Mouse (Mus musculus): ENCODE measurements around the gene Gtf2h4. TPM values are rescaled to one million over a fixed set of nuclear protein-coding genes. Genes with fewer than 3 reads are reported as not detected.

The Gtf2h4 gene
- polyA plus RNA-seq, 1 experiment from 2014 or later: 45.7 TPM

DNA sequence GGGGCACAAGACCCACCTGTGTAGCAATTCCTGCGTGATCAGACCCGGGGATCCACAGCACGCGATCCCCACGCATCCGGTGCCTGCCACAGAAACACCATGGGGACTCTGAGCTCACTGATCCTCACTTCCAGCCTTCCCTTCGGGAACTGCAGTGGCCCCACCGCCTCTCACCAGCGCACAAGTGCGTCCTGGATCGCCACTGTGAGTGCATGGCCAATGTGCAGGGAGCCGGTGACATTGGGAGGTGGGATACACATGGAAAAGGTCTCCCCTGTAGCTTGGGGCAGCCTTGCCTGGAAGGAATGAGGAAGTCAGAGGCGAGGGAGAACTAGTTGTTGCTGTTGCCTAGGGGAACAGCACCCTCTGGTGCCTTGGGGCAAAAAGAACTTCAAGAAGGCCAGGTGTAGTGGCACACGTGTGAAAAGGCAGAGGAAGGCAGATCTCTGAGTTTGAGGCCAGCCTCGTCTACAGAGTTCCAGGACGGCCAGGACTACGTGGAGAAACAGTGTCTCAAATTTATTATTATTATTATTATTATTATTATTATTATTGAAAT, 7.5 kb downstream of the Gtf2h4 start:
- no peak for DNase-seq (ENCODE audit: low spot score)
- peaks cover 61% of the 10 kb centered on the region for H3K36me3 ChIP-seq

DNA sequence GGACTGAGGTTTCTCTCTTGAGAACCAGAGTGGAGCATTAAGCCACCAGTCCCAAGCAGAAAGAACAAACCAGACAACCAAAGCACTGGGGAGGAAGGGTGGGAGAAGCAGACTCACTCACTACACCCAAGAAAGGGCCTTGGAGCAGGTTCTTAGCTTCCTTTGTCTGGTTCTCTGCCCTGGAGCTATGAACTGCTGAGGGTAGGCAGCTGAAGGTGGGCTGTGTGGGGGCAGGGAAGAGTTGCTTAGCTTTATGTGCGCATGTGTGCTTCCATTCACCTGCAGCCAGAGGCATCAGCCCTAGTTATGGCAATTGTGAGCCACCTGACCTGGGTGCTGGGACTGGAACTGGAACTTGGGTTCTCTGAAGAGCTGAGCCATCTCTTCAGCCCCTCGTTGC, 20.5 kb downstream of the Gtf2h4 start:
- H3K4me3 ChIP-seq: no peak overlapping the region
- H3K4me1 ChIP-seq (replicated peaks): peaks cover 5% of the 10 kb centered on the region; the same call in 1 of the 2 replicates
- H3K9me3 ChIP-seq: no peaks in the 10 kb centered on the region
- 88% methylated on average over 2 of the region's 2 CpGs for WGBS
- peaks cover 39% of the 10 kb centered on the region for H3K36me3 ChIP-seq
- H3K27me3 ChIP-seq (ENCODE audit: insufficient read depth, poor library complexity, severe bottlenecking): no peaks in the 10 kb centered on the region
- 0 out of 2 replicates have a peak overlapping the region, but pooled peaks have one; percentile 6 for H3K27ac ChIP-seq
- DNase-seq (ENCODE audit: low spot score): no peak

More for the DNA sequence above, 7.5 kb downstream of the Gtf2h4 start:
- H3K4me3 ChIP-seq: no peak overlapping the region
- peak overlapping the region; percentile 53 for H3K27ac ChIP-seq
- 80% methylated on average over 17 of the region's 17 CpGs for WGBS
- no peaks in the 10 kb centered on the region for H3K27me3 ChIP-seq (ENCODE audit: insufficient read depth, poor library complexity, severe bottlenecking)
- peaks cover 24% of the 10 kb centered on the region for H3K4me1 ChIP-seq (replicated peaks)
- H3K9me3 ChIP-seq: no peaks in the 10 kb centered on the region

DNA sequence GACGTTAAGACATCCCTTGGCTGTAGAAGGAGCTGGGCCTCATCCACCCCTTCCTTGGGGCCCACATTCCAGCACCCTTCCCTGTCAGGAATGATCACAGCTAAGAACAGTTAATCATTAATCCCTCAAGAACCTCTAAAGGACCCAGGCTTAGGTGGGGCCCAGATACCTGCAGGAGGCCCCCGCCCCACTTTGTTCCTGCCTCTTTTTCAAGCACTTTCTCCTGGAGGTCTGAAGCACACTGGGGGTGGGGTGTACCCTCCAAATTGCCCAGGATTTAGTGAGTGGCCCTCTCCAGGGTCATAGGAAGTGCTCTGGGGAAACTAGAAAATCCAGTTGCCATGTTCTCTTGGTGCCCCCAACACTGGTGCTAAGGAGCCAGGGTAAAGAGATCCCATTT, 24.1 kb downstream of the Gtf2h4 start:
- H3K27me3 ChIP-seq (ENCODE audit: insufficient read depth, poor library complexity, severe bottlenecking): no peaks in the 10 kb centered on the region
- H3K4me3 ChIP-seq: no peak overlapping the region
- no peak for DNase-seq (ENCODE audit: low spot score)
- H3K4me1 ChIP-seq (replicated peaks): no peaks in the 10 kb centered on the region; the same call in 1 of the 2 replicates
- H3K36me3 ChIP-seq: peaks cover 2% of the 10 kb centered on the region; the same call in 1 of the 2 replicates
- H3K27ac ChIP-seq: no peak overlapping the region
- 85% methylated on average over 2 of the region's 2 CpGs for WGBS
- no peaks in the 10 kb centered on the region for H3K9me3 ChIP-seq

DNA sequence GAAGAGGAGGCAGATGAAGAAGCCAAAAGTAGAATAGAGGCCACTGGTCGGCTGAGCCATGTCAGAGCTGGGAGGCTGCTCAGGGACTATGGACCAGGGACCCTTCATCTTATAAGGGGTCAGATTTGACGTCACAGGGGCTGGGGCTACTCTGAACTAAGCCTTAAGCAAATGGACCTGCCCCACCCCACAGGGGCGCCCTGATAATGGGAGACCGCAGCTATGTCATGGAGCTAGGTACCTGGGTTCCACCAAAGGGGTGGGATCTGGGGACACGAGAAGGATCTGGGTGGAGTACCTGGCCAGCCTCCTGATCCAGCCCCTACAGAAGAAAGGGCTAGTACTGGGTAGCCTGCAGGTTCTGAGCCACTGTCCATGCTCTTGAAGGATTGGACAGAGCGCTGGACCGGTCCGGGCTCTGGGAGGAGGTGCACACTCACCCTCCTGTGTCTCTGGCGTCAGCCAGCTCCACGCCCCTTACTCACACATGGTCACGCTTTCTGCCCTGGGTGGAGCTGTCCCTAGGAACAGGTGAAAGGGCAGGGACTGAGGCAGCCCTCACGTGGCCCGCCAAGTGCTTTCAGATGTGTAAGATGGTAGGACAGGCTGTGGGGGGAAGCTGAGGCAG, 29.8 kb downstream of the Gtf2h4 start, which contains the start of gene Mucl3:
TSS of gene Mucl3 (minus strand) at position 87 of the 628 bp plus-strand sequence.
- Histone ChIP-seq H3K27me3 (ENCODE audit: insufficient read depth, poor library complexity, severe bottlenecking) (no peaks in the 10 kb centered on the region), H3K36me3 (no peaks in the 10 kb centered on the region), H3K4me3 (no peak within 1 kb of the TSS), H3K4me1 (replicated peaks) (0 out of 2 replicates have a peak, but pooled peaks cover 2% of the 10 kb centered on the region), H3K9me3 (no peaks in the 10 kb centered on the region), H3K27ac (no peak within 1 kb of the TSS)
- no peak for DNase-seq (ENCODE audit: low spot score)
- 74% methylated on average over 13 of the region's 13 CpGs for WGBS

DNA sequence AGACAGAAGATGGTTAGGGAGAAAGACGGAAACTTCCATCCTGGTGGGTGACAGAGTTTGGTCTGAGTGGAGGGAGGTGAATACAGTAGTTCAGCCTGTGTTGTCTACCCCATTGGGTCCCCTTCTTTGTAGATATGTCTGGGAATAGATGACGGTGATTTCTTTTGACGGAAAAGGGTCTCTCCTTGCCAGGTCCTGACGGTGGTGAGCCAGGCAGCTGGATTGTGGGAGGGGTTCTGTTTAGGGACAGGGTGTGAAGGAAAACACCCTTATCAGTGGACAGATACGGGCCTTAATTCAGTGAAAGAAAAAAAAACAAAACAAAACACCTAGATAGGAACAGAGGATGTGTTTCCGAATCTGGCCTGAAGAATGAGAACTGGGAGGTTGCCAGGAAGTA, 34.2 kb downstream of the Gtf2h4 start:
- Histone ChIP-seq H3K4me1 (replicated peaks) (peaks cover 14% of the 10 kb centered on the region), H3K27me3 (ENCODE audit: insufficient read depth, poor library complexity, severe bottlenecking) (peaks cover 14% of the 10 kb centered on the region; the same call in 1 of the 2 replicates), H3K4me3 (no peak overlapping the region), H3K27ac (no peak overlapping the region), H3K9me3 (no peaks in the 10 kb centered on the region), H3K36me3 (no peaks in the 10 kb centered on the region)
- no peak for DNase-seq (ENCODE audit: low spot score)
- 84% methylated on average over 6 of the region's 6 CpGs for WGBS

DNA sequence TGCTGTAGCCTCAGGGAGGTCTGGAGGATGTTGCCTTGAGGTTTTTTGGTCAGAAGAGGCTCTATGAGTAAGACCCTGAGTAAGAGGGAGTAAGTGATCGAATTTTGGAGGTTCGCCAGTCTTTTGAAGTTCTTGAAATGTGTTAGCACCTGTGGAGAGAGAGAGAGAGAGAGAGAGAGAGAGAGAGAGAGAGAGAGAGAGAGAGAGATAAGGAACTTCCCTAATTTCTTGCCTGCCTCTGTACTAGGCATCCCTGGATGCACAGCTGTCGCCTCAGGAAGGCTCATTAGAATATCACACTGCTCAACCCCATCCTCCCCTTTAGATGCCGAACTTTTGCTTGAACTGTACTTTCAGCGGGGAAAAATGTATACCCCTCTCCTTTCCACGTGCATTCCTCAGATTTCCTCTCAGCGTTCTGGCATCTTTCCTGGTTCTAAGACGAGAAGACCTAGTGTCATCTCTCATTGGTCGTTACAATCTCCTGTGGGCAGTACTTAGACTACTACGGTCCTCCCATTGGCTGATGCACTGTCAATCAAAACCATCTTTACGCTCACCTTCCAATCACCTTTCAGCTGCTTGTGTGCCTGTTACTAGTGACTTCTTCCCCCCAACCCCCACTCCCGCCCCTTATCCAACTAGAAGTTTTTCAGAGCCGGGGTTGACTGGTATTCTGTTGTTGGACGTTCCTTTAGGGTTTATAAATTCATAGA, 34.9 kb downstream of the Gtf2h4 start:
- H3K4me3 ChIP-seq: peak overlapping the region; percentile 28
- peak; percentile 57 for DNase-seq (ENCODE audit: low spot score)
- H3K27me3 ChIP-seq (ENCODE audit: insufficient read depth, poor library complexity, severe bottlenecking): peaks cover 14% of the 10 kb centered on the region; the same call in 1 of the 2 replicates

DNA sequence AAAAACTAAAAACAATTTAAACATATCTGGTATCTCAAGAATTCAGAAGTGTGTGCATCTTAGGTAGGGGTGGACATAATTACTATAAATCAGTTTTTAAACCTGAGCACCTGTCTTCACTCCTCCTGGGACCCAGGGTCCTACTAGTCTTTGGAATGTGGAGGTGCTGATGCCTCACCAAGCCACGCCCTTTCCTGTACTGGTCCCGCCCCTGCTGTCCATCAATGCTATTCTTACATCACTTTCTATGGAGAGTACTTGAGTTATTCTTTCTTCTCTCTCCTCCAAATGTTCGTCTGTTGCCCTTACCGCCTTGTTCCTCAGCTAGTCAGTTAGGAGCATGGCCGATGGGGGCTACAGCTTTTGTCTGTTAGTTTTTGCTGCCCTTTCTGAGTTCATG, 37.2 kb downstream of the Gtf2h4 start:
- Histone ChIP-seq H3K4me3 (no peak overlapping the region), H3K9me3 (no peaks in the 10 kb centered on the region), H3K4me1 (replicated peaks) (peaks cover 17% of the 10 kb centered on the region), H3K27me3 (ENCODE audit: insufficient read depth, poor library complexity, severe bottlenecking) (peaks cover 14% of the 10 kb centered on the region; the same call in 1 of the 2 replicates), H3K36me3 (no peaks in the 10 kb centered on the region), H3K27ac (no peak overlapping the region; the same call in 1 of the 2 replicates)
- no peak for DNase-seq (ENCODE audit: low spot score)
- 38% methylated on average over 5 of the region's 5 CpGs for WGBS

More for the DNA sequence above, 34.9 kb downstream of the Gtf2h4 start:
- Histone ChIP-seq H3K4me1 (replicated peaks) (peaks cover 17% of the 10 kb centered on the region), H3K27ac (no peak overlapping the region), H3K9me3 (no peaks in the 10 kb centered on the region), H3K36me3 (no peaks in the 10 kb centered on the region)
- 26% methylated on average over 14 of the region's 14 CpGs for WGBS

DNA sequence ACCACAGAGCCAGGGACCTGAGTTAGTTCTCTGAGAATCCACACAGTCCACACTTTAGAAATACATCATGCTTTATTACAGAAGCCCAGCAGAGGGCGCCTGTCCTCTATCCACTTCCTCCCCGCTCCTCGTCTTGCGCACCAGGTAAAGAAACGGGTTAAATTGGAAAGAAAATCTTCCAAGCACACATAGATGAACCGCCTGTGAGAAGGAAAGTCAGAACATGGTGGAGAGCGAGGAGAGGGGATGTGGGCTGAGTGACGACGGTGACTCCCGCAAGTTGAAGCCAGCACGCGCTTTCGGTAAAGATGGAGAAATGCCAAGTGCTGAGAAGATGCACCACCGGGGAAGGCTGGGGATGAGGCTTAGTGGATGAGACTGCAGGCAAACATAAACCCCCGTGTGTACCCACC, 37.8 kb downstream of the Gtf2h4 start:
- peaks cover 17% of the 10 kb centered on the region for H3K4me1 ChIP-seq (replicated peaks)
- no peak overlapping the region for H3K27ac ChIP-seq
- H3K27me3 ChIP-seq (ENCODE audit: insufficient read depth, poor library complexity, severe bottlenecking): peaks cover 14% of the 10 kb centered on the region; the same call in 1 of the 2 replicates
- H3K9me3 ChIP-seq: no peaks in the 10 kb centered on the region
- peak overlapping the region; percentile 47 for H3K4me3 ChIP-seq
- peak; percentile 67 for DNase-seq (ENCODE audit: low spot score)
- H3K36me3 ChIP-seq: no peaks in the 10 kb centered on the region
- 4% methylated on average over 15 of the region's 15 CpGs for WGBS

DNA sequence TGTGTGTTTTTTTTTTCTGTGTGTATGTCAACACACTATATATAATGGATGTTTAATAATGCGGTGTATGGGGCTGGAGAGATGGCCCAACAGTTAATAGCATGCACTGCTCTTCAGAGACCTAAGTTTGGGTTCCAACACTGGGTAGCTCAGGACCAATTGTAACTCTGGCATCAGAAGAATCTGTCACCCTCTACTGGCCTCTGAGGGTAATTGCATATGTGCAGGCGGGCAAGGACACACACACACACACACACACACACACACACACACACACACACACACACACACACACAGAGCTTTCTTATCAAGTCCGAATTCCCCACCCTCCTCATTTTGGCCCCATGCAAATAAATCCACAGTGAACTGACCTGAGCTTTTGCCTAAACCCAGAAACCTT, 38.3 kb downstream of the Gtf2h4 start:
- Histone ChIP-seq H3K4me3 (peak overlapping the region; percentile 47; the same call in 1 of the 2 replicates), H3K36me3 (no peaks in the 10 kb centered on the region), H3K27ac (no peak overlapping the region), H3K4me1 (replicated peaks) (peaks cover 17% of the 10 kb centered on the region), H3K9me3 (no peaks in the 10 kb centered on the region), H3K27me3 (ENCODE audit: insufficient read depth, poor library complexity, severe bottlenecking) (peaks cover 14% of the 10 kb centered on the region; the same call in 1 of the 2 replicates)
- WGBS: 80% methylated on average over 3 of the region's 3 CpGs
- DNase-seq (ENCODE audit: low spot score): no peak

DNA sequence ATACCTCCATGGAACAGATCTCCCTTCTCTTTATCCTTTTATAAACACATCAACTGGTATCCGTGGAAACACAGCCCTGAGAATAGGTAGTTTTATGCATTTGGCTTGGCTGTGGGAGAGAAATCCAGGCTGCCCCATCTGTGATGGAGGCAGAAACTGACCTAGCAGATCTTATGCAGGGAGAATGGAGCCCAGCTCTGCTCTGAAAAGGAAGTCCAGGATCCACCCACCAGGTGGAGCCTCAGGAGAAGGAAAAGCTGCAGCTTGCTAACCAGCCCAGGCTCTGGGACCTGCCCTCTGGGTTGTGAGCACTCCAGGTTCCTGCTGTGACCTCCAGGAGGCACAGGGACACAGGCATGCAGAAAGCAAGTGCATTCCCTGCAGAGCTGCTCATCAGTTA, 39.5 kb downstream of the Gtf2h4 start:
- no peaks in the 10 kb centered on the region for H3K36me3 ChIP-seq
- H3K4me1 ChIP-seq (replicated peaks): peaks cover 17% of the 10 kb centered on the region
- H3K4me3 ChIP-seq: no peak overlapping the region
- no peaks in the 10 kb centered on the region for H3K9me3 ChIP-seq
- H3K27me3 ChIP-seq (ENCODE audit: insufficient read depth, poor library complexity, severe bottlenecking): peaks cover 14% of the 10 kb centered on the region; the same call in 1 of the 2 replicates
- H3K27ac ChIP-seq: no peak overlapping the region
- WGBS: 21% methylated on average over 1 of the region's 1 CpGs
- peak; percentile 32 for DNase-seq (ENCODE audit: low spot score)

DNA sequence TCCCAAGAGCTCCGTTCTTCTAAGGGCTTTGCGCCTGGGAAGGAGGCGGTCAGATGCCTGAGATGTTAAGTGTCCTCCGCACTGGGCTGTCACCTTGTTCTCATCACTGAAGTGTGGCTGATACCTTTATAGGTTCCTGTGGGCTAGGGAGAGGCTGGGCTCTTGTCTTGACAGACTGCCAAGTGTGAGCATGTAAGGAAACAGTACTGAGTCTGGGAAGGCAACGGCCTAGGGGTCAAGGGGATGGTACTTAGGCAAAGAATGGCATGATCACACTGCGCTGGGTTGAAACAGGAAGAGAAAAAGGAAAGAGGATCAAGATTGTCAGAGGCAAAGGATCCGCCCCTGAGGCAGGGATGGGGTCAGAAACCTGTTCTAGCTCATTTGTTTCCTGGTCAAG, 47.0 kb downstream of the Gtf2h4 start, which contains the start of gene Gm9573:
TSS of gene Gm9573 (minus strand) at position 101 of the 400 bp plus-strand sequence.
- WGBS: 86% methylated on average over 7 of the region's 7 CpGs
- no peaks in the 10 kb centered on the region for H3K9me3 ChIP-seq
- no peak for DNase-seq (ENCODE audit: low spot score)
- no peaks in the 10 kb centered on the region for H3K4me1 ChIP-seq (replicated peaks)
- no peaks in the 10 kb centered on the region for H3K27me3 ChIP-seq (ENCODE audit: insufficient read depth, poor library complexity, severe bottlenecking)
- H3K4me3 ChIP-seq: no peak within 1 kb of the TSS
- no peaks in the 10 kb centered on the region for H3K36me3 ChIP-seq
- H3K27ac ChIP-seq: no peak within 1 kb of the TSS

Measured in hindbrain, embryonic 10.5 days (tissue).